8 mouse cellular contexts compared by ENCODE assay signal in genomic region chr9:48744916-48745315, GRCm38 (mm10).
DNase-seq lines count a peak whose midpoint lies in the region; ATAC-seq lines count a peak whose summit lies in the region.

No protein-coding gene starts in this region.

- ATAC-seq in forebrain, embryonic 14.5 days = no peak
- ATAC-seq in neutrophil, adult 5-6 weeks (ENCODE audit: extremely low read depth, insufficient number of reproducible peaks, low FRiP score, poor library complexity, severe bottlenecking) = peak; percentile 89
- ATAC-seq in hindbrain, embryonic 14.5 days (ENCODE audit: low FRiP score) = no peak

- no peak overlapping the region for H3K4me2 ChIP-seq in forebrain, embryonic 14.5 days (ENCODE audit: low read length)
- no peak overlapping the region for H3K4me2 ChIP-seq in hindbrain, embryonic 14.5 days (replicated peaks)

- H3K9ac ChIP-seq in forebrain, embryonic 14.5 days (ENCODE audit: low read length) = no peak overlapping the region
- no peak overlapping the region for H3K9ac ChIP-seq in hindbrain, embryonic 14.5 days

- peak overlapping the region; percentile 25; the same call in 1 of the 2 replicates for H3K27ac ChIP-seq in forebrain, embryonic 10.5 days
- no peak overlapping the region for H3K27ac ChIP-seq in forebrain, embryonic 14.5 days (ENCODE audit: low read depth, low read length)
- H3K27ac ChIP-seq in hindbrain, embryonic 14.5 days = no peak overlapping the region

- H3K4me1 ChIP-seq in forebrain, embryonic 10.5 days = peaks cover 37% of the 10 kb centered on the region
- peaks cover 12% of the 10 kb centered on the region for H3K4me1 ChIP-seq in forebrain, embryonic 14.5 days (ENCODE audit: control insufficient read depth, insufficient read depth, low read length)
- H3K4me1 ChIP-seq in hindbrain, embryonic 14.5 days (replicated peaks; ENCODE audit: control insufficient read depth, insufficient read depth, low read length) = peaks cover 8% of the 10 kb centered on the region

- DNase-seq in forebrain, embryonic 10.5 days (ENCODE audit: extremely low spot score, low spot score) = no peak
- DNase-seq in forebrain, embryonic 14.5 days (ENCODE audit: low spot score) = no peak
- DNase-seq in c-Kit-positive CD71-negative TER-119-negative erythroid progenitor cells, embryonic 14.5 days (ENCODE audit: low read depth) = peak; percentile 59
- peak; percentile 27 to 44 for DNase-seq in kidney, postnatal 4 days
- DNase-seq in right cerebral cortex, postnatal 14 days = no peak
- no peak for DNase-seq in cerebellum, adult 9-11 months
- no peak for DNase-seq in hindbrain, embryonic 14.5 days (ENCODE audit: low spot score)

- H3K9me3 ChIP-seq in forebrain, embryonic 10.5 days = no peaks in the 10 kb centered on the region
- H3K9me3 ChIP-seq in forebrain, embryonic 14.5 days (replicated peaks; ENCODE audit: control insufficient read depth, low read length) = no peaks in the 10 kb centered on the region
- H3K9me3 ChIP-seq in hindbrain, embryonic 14.5 days (ENCODE audit: control insufficient read depth, low read length) = no peaks in the 10 kb centered on the region

- WGBS in forebrain, embryonic 10.5 days = 91% methylated on average over 13 of the region's 13 CpGs
- WGBS in forebrain, embryonic 14.5 days = 86% methylated on average over 13 of the region's 13 CpGs
- 83% methylated on average over 13 of the region's 13 CpGs for WGBS in hindbrain, embryonic 14.5 days

- peaks cover 36% of the 10 kb centered on the region for H3K36me3 ChIP-seq in forebrain, embryonic 10.5 days (replicated peaks)
- H3K36me3 ChIP-seq in forebrain, embryonic 14.5 days (ENCODE audit: control insufficient read depth, insufficient read depth, low read length) = no peaks in the 10 kb centered on the region
- H3K36me3 ChIP-seq in hindbrain, embryonic 14.5 days (replicated peaks; ENCODE audit: control insufficient read depth, insufficient read depth) = no peaks in the 10 kb centered on the region

- H3K4me3 ChIP-seq in forebrain, embryonic 10.5 days = no peak overlapping the region
- H3K4me3 ChIP-seq in forebrain, embryonic 14.5 days (ENCODE audit: low read depth, low read length) = no peak overlapping the region
- no peak overlapping the region for H3K4me3 ChIP-seq in hindbrain, embryonic 14.5 days (replicated peaks; ENCODE audit: low read length)

- H3K27me3 ChIP-seq in forebrain, embryonic 10.5 days (ENCODE audit: poor library complexity, severe bottlenecking) = no peaks in the 10 kb centered on the region
- H3K27me3 ChIP-seq in forebrain, embryonic 14.5 days (replicated peaks; ENCODE audit: control insufficient read depth, insufficient read depth, low read length) = no peaks in the 10 kb centered on the region
- H3K27me3 ChIP-seq in hindbrain, embryonic 14.5 days (ENCODE audit: control insufficient read depth, insufficient read depth, low read length) = no peaks in the 10 kb centered on the region

Comparison
In these comparisons a context has a peak if more than half of its experiments do, and no peak if none do; other contexts are left out.
1. DNase-seq: peak in c-Kit-positive CD71-negative TER-119-negative erythroid progenitor cells, embryonic 14.5 days (single experiment) and kidney, postnatal 4 days (2 of 2); none in forebrain, embryonic 10.5 days (single experiment), forebrain, embryonic 14.5 days (single experiment), right cerebral cortex, postnatal 14 days (single experiment), cerebellum, adult 9-11 months (single experiment) and hindbrain, embryonic 14.5 days (single experiment).